Mouse (Mus musculus) thymus, adult 2 months (tissue): ENCODE results near the gene 4933402J07Rik. TPM values are rescaled to one million over a fixed set of nuclear protein-coding genes. Genes with fewer than 3 reads are reported as not detected.

Experiments used
- DNase-seq: peaks from one replicate; pipeline ENCODE4 v3.0.0; 2021
- H3K27ac ChIP-seq: fragments of 200-500 bp; 2 replicates; pipeline ENCODE4 v1.5.1; 2012; ENCODE audit warnings: low read length, control low read depth; ENCODE audit not compliant: control insufficient read depth, insufficient read depth
- H3K27me3 ChIP-seq: fragments of 200-500 bp; 2 replicates; pipeline ENCODE4 v1.6.1; 2012; ENCODE audit warnings: mild to moderate bottlenecking, low read length, moderate library complexity, mixed read lengths; ENCODE audit not compliant: control insufficient read depth, insufficient read depth
- H3K36me3 ChIP-seq: fragments of 200-500 bp; 2 replicates; pipeline ENCODE4 v1.6.1; 2012; ENCODE audit warnings: mild to moderate bottlenecking, low read length, moderate library complexity; ENCODE audit not compliant: control insufficient read depth, insufficient read depth
- H3K4me1 ChIP-seq: fragments of 200-500 bp; replicated peaks from 2 replicates; pipeline ENCODE4 v1.6.1; 2012; ENCODE audit warnings: low read length; ENCODE audit not compliant: control insufficient read depth, insufficient read depth
- H3K4me3 ChIP-seq: fragments of 200-500 bp; 2 replicates; pipeline ENCODE4 v1.5.1; 2012; ENCODE audit warnings: mild to moderate bottlenecking, low read length, control low read depth, moderate library complexity; ENCODE audit not compliant: control insufficient read depth, insufficient read depth
- CTCF ChIP-seq: fragments of 200-500 bp; IDR thresholded peaks from 2 replicates; pipeline ENCODE4 v1.5.1; 2012; ENCODE audit warnings: mild to moderate bottlenecking, control low read depth, low read length, moderate library complexity, borderline replicate concordance; ENCODE audit not compliant: control insufficient read depth, poor library complexity, insufficient read depth; ENCODE audit errors: extremely low read depth
- POLR2A ChIP-seq: fragments of 200-500 bp; IDR thresholded peaks from 2 replicates; pipeline ENCODE4 v1.6.1; 2012; ENCODE audit warnings: mild to moderate bottlenecking, low read length, control low read depth, moderate library complexity; ENCODE audit not compliant: control insufficient read depth, poor library complexity, insufficient read depth; ENCODE audit errors: extremely low read depth
- WGBS: fragments of 180-500 bp; shearing (Covaris S2); methylation state at CpG from one replicate; pipeline ENCODE4 v1.1.7; 2018; 5-methylcytosine and 5-hydroxymethylcytosine counted together
- polyA plus RNA-seq: library from polyadenylated mRNA; depleted of rRNA; stranded (reverse); fragments of >200 nt; gene quantifications from 2 replicates; pipeline ENCODE4 v1.2.3, GENCODE M21; 2012; rRNA removed

Gene 4933402J07Rik
- polyA plus RNA-seq = not detected in 2 replicates

GRCm38 (mm10) chr8:87563553-87563952 lies at the start of gene 4933402J07Rik:
Gene 4933402J07Rik (plus strand): TSS chr8:87563853.
- Histone ChIP-seq H3K27ac (no peak within 1 kb of the TSS), H3K27me3 (no peaks in the 10 kb centered on the region), H3K36me3 (no peaks in the 10 kb centered on the region), H3K4me3 (no peak within 1 kb of the TSS), H3K4me1 (no peaks in the 10 kb centered on the region)
- 54% methylated on average over 2 of the region's 2 CpGs for WGBS
- no peak for TF ChIP-seq CTCF
- no peak for TF ChIP-seq POLR2A
- DNase-seq = no peak

- 95% methylated on average over 3 of the region's 3 CpGs for WGBS
These were observed 46.5 kb upstream of the 4933402J07Rik start for GRCm38 (mm10) chr8:87517132-87517531.

GRCm38 (mm10) chr8:87525006-87525405 lies 38.6 kb upstream of the 4933402J07Rik start:
- Histone ChIP-seq H3K27ac (no peak overlapping the region), H3K36me3 (no peaks in the 10 kb centered on the region), H3K4me1 (no peaks in the 10 kb centered on the region), H3K27me3 (no peaks in the 10 kb centered on the region), H3K4me3 (no peak overlapping the region)
- WGBS = 93% methylated on average over 1 of the region's 1 CpGs
- DNase-seq = no peak
- TF ChIP-seq POLR2A = no peak
- TF ChIP-seq CTCF = no peak

More at GRCm38 (mm10) chr8:87517132-87517531, 46.5 kb upstream of the 4933402J07Rik start:
- TF ChIP-seq CTCF (no peak), POLR2A (no peak)
- H3K27ac ChIP-seq = no peak overlapping the region
- DNase-seq = no peak
- no peaks in the 10 kb centered on the region for H3K4me1 ChIP-seq
- H3K27me3 ChIP-seq = no peaks in the 10 kb centered on the region
- H3K36me3 ChIP-seq = no peaks in the 10 kb centered on the region
- H3K4me3 ChIP-seq = no peak overlapping the region

- WGBS = 52% methylated on average over 4 of the region's 4 CpGs
- H3K27me3 ChIP-seq = no peaks in the 10 kb centered on the region
- TF ChIP-seq CTCF = no peak
- no peak for TF ChIP-seq POLR2A
- no peak overlapping the region for H3K27ac ChIP-seq
- H3K4me3 ChIP-seq = no peak overlapping the region
- no peaks in the 10 kb centered on the region for H3K4me1 ChIP-seq
- DNase-seq = no peak
- H3K36me3 ChIP-seq = no peaks in the 10 kb centered on the region
These were observed 32.5 kb upstream of the 4933402J07Rik start for GRCm38 (mm10) chr8:87531176-87531575.

GRCm38 (mm10) chr8:87533476-87533875 lies 30.2 kb upstream of the 4933402J07Rik start:
- H3K27ac ChIP-seq = no peak overlapping the region
- no peak for DNase-seq
- no peaks in the 10 kb centered on the region for H3K4me1 ChIP-seq
- H3K27me3 ChIP-seq = no peaks in the 10 kb centered on the region
- no peak for TF ChIP-seq CTCF
- no peak for TF ChIP-seq POLR2A
- no peak overlapping the region for H3K4me3 ChIP-seq
- 75% methylated on average over 4 of the region's 4 CpGs for WGBS
- H3K36me3 ChIP-seq = no peaks in the 10 kb centered on the region

- Histone ChIP-seq H3K27me3 (no peaks in the 10 kb centered on the region), H3K36me3 (no peaks in the 10 kb centered on the region), H3K4me3 (no peak overlapping the region), H3K4me1 (no peaks in the 10 kb centered on the region), H3K27ac (no peak overlapping the region)
- DNase-seq = no peak
- TF ChIP-seq POLR2A (no peak), CTCF (no peak)
- WGBS = 44% methylated on average over 2 of the region's 2 CpGs
These were observed 28.8 kb upstream of the 4933402J07Rik start for GRCm38 (mm10) chr8:87534846-87535245.
